Mouse (Mus musculus) skeletal muscle tissue, adult 2 months (tissue): Measurements from ENCODE around the gene Calb2.
A peak's percentile ranks its signal among the peaks of the same experiment; 100 is the strongest.

Experiments
- DNase-seq: peaks from one replicate; pipeline ENCODE4 v3.0.0-alpha.2; 2012; ENCODE audit warnings: low read depth, low spot score

Calb2 gene

DNA sequence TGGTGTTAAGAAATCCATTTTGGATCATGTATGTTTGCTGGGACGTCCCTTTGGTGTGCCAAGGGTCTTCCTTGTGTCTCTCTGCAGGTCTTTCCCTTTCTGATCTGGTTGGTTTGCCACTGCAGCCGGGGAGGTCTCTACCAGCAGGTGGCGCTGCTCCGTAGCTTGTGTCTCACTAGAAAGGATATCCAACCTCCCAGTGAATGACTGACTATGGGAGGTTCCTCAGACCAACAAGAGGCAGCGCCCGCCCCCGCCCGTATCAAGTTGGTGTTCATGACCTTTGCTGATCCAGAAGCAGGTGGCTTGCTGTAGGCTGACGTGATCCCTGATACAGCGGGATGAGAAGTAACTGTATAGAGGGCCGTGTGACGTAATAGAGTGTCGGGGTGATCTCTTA lies 37.5 kb downstream of the Calb2 start:
- DNase-seq: peak; percentile 62

DNA sequence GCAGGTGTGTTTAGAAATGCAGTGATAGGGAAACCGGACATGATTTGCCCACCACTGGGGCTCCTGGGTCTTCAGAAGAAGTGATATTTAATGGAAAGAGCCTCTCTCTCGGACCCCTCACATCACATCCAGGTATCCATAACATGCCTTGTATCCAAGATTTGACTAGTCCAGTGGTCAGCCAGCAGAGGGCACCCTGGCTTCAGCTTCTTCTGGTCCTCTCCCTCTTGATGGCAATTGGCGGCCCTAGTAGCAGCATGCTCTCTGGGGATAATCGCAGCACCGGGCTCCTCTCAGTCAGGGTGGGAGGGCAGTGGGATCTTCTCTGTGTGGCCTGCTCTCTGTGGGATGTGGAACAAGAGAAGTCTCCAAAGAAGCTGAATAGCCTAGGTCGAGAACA lies 48.3 kb downstream of the Calb2 start:
- DNase-seq: no peak

DNA sequence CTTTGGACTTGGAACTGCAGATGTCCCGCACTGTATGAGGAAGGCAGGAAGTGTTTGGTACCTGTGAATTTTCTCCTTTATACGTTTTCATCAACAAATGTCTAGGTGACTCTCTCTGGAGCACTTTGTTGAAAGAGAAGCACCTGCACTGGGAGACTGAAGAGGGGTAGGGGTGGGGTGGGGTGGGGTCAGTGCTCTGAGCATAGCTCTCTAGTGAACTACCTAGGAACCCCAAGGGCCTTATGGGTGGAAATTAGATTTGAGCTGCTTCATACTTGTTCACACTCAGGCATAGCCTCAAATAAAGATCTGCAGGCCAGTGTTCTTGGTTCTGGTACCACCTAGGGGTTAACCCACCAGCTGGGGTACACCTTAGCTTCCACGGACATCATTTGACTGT lies 65.4 kb downstream of the Calb2 start, which contains the start of gene Gm17720:
Gm17720 (minus strand) TSS at position 101 of the 400 bp plus-strand sequence.
- DNase-seq: no peak

DNA sequence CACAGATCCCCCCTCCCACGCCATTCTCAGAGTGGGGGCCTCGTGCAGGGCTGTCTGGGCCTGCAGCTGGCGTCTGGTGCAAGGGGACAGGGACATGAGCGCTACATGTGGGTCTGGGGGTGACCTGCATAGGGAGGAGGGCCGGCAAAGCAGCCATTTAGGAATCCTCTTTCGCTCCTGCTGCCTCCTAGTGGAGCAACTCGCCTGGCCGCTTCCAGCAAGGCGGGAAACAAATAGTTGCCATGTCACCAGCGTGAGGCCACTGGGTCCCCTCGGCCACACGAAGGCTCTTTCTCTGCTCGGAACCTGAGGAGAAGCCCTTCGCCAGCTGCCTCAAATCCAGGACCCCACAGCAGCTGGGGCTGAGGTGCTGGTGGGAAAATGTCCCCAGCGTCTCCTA lies 66.3 kb downstream of the Calb2 start:
- no peak for DNase-seq

DNA sequence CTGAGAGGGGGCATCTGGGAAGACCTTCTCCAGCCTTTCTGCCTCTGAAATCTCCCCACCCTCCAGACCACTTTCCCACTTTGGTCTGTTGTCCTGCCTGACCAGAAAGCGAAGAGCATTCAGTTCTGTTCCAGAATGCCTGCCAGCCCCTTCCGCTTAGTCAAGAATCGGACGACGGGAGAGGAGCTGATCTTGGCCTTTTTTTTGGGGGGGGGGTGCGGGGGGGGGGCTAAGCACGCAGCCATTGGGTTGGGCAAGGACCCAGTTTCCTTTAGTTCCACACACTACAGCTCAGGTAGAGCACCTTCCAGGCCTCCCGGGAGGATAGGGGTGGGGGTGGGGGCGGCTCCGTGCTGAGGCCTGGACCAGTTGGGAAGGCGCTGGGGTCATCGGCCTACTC lies 67.1 kb downstream of the Calb2 start, which contains the start of gene Gm21964:
Gm21964 (plus strand) TSS at position 301 of the 400 bp plus-strand sequence.
- no peak for DNase-seq

DNA sequence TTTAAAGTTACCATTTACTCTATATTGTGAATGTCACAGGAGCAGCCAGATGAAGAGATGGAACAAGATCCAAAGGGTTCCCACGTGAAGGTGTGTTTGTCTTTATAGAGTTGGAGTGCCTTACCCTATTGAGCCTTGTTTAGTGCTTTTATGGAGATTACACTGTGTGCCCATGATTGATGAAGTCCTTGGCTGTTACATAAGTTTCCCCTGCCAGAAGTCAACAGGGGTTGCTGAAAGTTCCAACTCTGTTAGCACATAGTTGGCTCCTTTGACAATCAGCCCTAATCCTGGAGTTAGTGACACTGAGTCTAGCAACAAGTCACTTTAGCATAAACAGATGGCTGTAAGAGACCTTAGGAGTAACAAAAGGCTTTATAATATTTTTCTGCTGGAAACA lies 76.1 kb downstream of the Calb2 start:
- peak; percentile 12 for DNase-seq
